Mouse (Mus musculus): ENCODE measurements at regions not wholly inside any gene's neighbourhood (a gene's known extent, or its start where the extent isn't known, plus 50 kb on each side); places are given as distances from the start of the nearest gene placed in this dataset.

DNA sequence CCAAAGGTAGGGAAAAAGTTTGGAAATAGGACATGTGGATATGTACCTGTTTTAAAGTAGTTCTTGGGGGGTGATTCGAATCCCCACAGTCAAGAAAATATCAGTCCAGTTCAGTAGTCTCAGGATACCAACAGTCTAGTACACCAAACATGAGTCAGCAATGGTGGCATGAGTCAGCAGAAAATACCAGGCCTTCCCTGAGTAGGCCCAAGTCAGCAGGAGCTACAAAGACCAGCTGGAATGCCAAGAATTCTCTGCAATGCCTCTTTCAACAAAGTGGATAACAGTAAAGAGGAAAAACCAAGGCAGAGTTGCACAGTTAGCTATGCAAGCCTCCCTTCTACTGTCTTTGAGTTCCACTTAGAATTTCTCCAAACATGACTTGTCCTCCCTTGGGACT, 137.1 kb downstream of the Ankrd16 start:
- TF ChIP-seq CTCF (IDR thresholded peaks at IDR 0.05; ENCODE audit: low read depth) (no peak), EP300 (optimal IDR thresholded peaks at IDR 0.05) (no peak)
